Mouse (Mus musculus) urinary bladder, adult 2 months (tissue): Measurements from ENCODE around the gene Tac4. TPM values are rescaled to one million over a fixed set of nuclear protein-coding genes. Genes with fewer than 3 reads are reported as not detected.
A peak's percentile ranks its signal among the peaks of the same experiment; 100 is the strongest.

Source experiments
- DNase-seq: peaks from one replicate; pipeline ENCODE4 v3.0.0; 2022; ENCODE audit warnings: low spot score
- polyA plus RNA-seq: library from polyadenylated mRNA; depleted of rRNA; stranded (reverse); fragments of >200 nt; gene quantifications from 2 replicates; pipeline ENCODE4 v1.2.3, GENCODE M21; 2012; rRNA removed

The Tac4 gene
- polyA plus RNA-seq = 0.06 TPM in 1 of 2 replicates, not detected in the other

DNA sequence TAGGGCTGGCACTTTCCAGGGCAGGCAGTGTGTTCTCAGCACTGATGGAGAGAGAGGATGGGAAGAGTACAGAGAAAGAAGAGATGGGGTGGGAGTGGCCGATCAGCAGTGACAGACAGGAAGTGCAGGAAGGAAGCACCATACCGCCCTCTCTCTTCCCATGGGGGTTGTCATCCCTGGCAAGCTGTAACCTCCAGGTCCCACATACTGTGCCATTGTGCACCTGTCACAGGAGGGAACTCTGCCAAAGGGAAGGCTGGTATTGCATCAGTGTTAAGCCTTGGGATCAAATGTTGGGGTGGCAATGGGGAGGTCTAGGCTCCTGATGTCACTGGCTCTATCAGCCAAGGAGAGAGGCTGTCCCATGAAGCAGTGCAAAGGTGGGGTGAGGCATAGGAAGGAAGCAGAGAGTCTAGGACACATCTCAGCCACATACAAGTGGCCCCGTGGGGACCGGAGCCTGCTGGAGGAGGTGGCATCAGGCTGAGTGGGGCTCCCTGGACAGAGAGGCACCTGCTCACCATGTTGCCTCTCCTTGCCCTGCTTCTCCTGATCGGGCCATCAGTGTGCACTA is at the start of gene Tac4:
Gene Tac4 (plus strand): TSS at position 352 of the 574 bp plus-strand sequence.
- DNase-seq = no peak

DNA sequence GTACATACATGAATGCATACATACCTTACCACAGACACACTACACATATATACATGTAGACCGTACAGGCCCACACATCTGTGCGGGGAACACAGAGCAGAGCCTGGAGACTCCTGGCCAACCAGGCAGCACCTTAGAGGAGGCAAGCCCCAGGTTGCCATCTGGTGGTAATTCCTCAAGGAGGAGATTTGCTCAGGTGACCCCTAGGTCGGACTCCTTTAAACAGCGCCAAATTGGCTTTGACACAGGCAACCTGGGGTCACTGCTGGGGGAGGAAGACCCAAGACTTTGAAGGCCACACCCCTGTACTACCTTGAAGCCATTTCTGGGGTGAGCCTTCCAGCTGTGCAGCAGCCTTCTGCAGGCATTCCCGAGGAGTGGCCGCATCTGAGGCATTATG is 47.7 kb upstream of the Tac4 start:
- DNase-seq = no peak

DNA sequence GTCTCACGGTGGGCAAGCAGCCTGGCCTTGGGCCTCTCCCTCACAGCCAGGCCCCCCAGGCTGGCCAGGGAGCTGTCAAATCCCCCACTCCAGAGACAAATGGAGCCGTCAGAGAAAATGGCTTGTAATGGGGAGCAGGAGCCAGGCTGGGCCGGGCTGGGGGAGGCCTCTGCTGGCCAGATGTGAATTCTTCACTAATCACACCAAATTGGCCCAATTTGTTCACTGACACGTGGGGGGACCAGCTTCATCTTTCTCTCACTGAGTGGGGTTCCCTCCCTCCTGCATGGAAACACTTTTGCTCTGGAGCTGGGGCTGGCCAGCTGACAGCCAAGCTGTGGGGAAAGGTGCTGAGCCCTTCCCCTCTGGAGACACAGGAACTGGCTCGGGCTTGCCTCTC is 47.0 kb upstream of the Tac4 start:
- DNase-seq = no peak

DNA sequence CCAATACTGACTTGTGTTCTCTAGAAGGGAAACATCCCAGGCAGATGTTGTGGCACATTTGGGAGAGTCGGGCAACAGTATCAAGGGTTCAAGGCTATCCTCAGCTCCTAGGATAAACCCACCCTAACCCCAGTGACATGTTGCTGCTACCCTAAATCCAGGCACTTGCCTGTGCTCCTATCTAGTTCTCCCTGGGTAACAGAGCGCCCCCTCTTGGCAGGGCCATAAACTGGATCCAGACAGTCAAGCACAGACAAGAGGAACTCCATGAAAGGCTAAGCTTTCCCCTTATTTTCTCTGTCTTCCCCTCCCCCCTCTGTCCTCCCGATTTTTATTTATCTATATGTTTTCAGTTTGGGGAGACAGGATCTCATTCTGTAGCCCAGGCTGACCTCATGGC is 45.1 kb upstream of the Tac4 start:
- no peak for DNase-seq

DNA sequence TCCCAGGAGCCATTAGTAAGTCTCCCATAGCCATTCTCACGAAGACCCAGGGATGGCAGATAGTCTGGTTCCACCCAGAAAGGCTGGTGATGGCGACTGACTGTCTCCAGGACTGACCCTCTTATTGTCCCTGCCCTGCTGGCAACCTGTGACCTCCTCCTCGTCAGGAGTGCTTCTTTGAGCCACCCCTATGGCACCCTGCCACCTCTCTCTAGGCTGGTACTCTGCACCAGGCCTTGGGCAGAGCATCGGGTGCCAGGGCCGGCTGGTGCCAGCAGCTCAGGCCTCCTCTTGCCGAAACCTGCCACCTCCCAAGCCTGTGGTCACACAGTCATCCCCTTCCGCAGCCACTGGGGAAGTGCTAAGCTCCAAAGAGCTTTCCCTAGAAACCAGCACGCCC is 42.2 kb upstream of the Tac4 start:
- no peak for DNase-seq

DNA sequence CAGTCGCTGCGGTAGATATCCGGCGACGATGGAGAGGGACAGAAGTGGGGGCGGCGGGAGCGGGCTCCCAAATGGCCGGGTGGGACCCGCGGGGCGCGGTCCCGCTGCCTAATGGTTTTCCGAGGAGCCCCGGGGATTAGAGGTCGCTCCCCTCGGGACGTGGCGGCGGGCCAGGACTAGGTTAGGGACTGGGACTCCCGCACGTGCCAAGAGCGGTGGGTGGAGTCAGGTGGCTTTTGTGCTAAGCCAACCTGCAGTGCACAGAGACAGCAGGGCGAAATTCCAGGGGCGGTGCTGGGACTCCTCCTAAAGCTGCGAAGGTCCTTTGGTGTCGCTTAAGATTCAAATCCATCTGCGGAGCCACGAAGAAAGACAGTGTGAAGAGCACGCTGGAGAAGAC is 37.9 kb upstream of the Tac4 start:
- peak; percentile 36 for DNase-seq

DNA sequence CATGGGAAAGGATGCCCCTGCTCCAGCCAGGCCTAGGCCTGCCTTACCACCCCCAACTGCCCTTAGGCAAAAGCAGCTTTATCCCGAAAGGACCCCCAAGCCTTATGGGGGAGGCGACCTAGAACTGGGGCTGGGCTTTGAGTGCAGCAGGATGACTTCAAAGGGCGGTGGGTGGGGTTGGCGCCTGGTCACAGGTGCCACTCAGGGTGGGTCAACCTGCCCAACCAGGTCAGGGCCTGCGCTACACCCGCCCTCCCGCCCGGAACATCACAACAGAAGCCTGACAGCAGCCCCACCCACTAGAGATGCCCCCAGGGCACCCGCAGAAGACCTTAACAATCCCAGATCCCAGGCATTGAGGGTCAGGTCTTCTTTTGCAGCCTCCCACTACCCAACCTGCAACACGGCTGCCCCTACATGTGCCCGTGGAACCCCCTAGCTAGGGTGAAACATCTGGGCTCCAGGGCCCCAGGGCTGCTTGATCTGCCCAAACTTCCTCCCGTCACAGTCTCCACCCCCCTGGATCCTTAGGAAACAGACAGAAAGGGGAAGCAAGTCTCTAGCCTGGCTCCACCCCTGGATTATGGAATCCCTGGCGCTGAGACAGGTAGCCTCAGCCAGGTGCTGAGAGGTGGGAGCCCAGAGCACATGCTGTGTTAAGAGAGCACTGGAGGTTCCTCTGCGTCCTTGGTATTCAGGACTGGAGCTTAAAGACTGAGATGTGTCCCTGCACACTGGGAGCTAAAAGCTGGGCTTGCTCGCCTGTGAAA is 37.0 kb upstream of the Tac4 start:
- DNase-seq = no peak

DNA sequence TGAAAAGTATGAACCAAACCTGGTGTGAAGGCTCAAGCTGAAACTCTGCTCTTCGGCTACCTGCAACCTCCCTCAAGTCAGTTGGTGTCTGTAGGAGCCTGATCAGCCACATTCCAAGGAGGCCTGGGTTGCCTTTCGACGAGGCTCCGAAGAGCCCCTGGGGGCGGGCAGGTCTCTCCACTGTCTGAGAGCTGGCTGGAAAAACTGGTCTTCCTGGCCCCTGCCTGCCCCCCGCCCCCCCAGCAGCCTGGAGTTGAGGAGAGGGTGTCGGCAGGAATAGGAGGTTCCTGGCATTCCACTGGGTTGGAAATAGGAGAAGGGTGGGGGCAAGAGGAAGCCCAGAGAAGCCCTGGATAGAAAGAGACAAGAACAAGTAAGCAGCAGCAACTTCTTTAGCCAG is 35.9 kb upstream of the Tac4 start:
- DNase-seq = no peak

DNA sequence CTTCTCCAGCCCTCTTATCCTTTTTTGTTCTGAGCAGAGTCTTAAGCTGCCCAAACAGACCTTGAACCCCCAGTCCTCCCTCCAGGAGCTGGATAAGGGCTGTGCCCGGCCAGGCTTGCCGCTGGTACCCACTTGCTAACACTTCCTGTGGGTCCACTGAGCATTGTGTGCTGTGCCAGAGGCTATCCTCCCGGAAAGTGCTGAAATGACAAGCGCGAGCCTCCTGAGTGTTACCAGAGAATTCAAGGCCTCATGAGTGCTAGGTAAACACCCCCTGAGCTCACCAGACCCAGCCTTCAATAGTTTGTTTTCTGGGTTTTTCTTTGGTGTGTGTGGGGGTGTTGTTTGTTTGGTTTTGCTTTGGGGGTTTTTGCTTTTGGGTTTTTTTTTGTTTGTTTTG is 33.9 kb upstream of the Tac4 start:
- DNase-seq = no peak

DNA sequence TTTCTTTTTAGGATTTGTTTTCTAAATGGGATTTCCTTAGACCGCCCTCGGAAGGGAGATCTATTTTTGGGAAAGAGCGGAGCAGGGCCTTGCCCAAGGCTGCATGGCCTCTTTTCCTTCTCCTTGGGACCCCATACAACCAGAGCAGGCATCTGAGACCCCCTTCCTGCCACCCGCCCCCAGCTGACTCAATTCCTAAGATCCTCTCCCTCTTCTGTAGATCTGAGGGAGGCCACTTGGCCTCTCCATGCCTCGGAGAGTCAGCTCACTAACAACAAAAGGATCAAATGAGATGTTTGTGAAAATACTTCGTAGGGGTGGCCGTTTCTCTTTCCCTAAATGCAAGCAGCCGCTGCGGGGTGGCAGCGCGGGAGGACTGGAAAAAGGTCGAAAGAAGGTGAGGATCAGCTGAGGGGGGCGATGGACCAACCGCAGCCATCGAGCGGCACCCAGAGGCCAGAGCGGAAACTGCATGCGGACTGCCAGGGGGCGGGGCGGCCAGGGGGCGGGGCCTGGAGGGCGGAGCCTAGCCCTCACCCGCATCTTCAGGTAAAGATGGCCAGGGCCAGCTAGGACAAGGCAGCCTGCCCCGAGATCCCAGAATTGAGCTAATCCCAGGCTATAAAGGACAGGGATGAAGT is 29.5 kb upstream of the Tac4 start:
- DNase-seq = peak; percentile 70

DNA sequence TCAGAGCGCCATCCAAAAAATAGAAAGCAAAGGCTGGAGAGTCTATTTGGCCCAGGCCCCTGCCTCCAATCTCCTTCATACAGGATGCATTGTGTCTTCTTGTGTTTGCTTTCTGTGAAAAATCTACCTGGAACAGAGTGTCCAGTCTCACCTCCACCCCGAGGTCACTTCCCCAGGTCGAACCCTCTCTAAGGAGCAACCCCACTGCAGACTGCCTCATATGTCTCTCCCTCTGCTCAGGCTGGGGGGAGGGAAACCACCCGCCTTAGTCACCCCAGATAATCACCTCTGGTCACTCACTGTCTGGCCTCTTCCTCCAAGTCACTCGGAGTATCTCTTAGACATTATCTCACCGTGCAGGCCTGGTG is 29.0 kb upstream of the Tac4 start:
- no peak for DNase-seq

DNA sequence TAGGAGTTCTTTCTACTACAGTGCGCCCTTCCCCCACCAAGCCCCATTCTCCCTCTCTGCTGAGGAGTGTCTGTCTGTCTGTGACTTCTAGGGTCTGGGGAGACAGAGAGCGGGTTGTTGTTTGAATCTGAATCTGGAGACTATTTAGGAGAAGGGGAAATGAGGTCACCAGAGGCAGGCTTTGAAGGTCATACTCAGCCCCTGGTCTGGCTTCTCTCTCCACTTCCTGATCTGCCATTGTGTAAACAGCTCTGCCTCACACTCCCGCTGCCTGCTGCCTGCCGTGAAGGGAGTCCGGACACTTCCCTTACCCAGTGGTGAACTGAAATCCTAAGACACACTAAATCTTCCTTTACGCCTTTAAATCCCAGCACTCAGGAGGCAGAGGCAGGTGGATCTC is 22.9 kb upstream of the Tac4 start:
- no peak for DNase-seq

DNA sequence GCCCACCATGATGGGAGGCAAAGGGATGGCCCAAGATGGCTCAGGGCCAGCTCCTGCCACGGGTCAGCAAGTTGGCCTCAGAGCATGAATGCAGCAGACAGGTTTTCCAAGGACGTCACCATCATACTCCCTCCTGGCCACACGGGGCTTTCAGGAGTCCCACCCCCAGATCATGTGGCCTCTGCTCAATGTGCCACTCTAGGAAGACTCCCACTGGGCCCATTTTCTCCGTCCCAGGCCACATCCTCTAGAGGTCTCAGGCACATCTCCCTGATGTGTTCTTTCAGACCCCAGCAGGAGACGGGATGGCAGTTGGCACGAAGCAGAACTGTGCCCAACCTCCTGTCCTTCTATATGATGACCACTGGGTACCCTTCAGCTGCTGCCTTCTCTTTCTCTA is 18.7 kb upstream of the Tac4 start:
- no peak for DNase-seq

DNA sequence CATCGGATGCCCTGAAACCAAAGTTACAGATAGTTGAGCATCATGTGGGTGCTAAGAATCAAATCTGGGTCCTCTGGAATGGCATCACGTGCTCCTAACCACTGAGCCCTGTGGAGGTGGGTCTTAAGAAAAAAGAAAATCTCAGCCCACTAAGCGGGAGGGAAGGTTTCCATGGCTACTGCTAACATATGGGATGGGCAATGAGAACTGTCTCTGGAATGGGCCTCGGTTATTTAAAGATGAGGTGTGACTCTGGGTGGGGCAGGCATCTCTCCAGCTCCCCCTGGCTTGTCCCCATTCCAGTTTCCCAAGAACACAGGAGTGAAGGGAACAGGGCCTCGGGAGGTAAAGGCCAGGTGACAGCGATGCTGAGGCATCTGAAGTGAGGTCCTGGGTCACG is 15.9 kb upstream of the Tac4 start:
- no peak for DNase-seq

DNA sequence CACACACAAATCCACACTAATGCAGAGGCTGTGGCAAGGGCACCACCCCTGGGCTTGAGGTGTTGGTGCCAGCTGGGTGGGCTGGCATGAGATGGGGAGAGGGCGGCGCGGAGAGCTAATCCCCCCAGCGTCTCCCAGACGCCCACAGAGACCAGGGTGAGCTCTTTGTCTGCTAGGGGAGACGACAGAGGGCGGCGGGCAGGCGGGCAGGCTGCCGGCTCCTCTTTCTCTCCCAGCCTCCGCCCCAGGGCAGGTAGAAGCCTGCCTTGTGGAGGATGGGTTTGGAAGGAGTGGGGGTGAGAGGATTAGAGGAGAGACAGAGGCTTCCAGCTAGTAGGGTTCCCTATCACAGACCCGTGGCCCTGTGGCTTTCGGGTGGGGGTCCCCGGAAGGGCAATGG is 14.3 kb upstream of the Tac4 start:
- DNase-seq = no peak

DNA sequence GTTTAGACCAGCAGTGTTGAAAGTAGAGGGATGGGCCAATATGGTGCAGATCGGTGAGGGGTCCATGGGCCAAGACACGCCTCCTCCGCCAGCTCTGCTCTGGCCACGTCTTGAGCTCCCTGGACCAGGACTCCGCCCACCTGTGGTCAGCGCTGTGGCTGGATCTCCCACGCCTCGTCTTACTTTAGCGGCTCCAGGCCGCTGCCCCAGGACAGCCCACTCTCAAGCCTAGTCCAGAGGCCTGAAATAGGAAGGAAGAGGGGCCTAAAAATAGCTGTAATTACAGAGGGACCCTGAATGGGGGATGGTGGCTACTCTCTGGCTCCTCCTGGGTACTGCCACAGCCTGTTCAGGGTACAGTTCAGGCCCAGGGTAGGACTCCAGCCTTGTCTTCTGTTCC is 11.2 kb upstream of the Tac4 start:
- DNase-seq = no peak

DNA sequence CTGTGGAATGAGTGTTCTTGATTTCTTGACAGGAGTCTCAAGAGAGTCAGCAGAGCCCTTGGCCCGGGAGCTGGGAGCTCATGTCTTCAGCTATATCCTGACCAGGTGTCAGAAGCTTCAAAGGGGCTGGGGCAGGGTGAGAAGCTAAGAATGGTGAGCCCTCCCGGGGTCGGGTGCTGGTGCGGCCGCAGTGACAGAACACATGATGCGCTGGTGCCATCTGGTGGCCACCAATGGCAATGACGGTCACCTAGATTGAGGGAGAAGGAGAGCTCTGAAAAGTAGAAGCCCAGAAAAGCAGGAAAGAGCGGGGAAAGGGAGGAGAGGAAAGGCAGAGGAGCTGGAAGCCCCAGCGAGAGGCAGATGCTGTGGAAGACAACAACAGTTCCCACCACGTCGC is 10.0 kb upstream of the Tac4 start:
- DNase-seq = peak; percentile 68

DNA sequence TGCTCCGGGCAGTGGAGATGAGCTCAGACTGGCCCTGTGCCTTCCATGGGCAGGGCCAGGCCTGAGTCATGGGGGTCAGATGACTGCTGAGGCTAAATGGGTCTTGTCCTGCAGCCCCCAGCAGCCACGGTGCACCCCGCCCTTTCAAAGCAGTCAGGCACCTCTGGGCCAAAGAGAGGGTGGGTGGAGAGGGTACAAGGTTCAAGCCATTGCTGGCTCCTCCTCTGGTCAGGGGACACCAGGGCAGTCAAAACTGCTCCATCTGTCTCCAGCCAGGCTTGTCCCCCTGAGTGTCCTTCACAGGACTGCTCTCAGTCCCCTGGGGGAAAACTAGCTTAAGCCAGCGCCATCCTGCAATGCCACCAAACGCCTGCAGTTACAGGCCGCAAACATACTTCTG is 9.2 kb upstream of the Tac4 start:
- no peak for DNase-seq

DNA sequence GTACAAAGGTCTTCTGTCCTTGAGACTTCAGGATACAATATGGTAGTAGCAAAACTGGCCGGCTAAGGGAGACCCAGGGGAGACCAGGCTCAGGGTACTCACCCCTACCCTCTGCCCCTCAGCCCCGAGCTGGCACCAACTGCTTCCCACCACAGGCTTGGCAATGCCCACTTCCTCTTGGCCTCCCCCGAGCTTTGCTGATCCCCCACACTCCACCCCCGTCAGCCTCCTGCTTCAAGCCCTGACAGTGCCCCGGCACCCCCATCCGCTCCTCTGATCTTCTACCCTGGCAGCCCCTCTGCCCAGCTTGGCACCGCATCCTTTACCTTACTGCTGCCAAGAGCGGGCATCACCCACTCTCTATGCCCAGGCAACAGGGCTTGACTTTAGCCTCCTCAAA is 7.2 kb upstream of the Tac4 start:
- no peak for DNase-seq

DNA sequence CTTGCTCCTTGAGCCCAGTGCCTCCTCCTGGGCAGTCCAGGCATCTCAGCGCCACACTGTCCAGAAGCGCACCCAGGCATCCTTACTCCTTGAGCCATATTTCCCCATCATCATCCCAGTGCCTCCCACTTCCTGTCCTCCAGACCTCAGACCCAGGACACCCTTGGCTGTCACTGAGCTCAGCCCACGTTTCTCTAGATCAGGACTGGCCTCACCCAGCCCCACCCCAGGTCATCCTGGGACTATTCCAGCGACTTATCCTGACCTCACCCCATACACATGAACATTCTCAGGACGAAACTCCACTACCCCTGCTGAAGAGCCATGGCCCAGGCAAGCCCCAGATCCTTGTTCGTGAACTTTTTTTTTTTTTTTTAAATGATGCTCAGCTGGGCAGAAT is 5.6 kb upstream of the Tac4 start:
- DNase-seq = no peak

DNA sequence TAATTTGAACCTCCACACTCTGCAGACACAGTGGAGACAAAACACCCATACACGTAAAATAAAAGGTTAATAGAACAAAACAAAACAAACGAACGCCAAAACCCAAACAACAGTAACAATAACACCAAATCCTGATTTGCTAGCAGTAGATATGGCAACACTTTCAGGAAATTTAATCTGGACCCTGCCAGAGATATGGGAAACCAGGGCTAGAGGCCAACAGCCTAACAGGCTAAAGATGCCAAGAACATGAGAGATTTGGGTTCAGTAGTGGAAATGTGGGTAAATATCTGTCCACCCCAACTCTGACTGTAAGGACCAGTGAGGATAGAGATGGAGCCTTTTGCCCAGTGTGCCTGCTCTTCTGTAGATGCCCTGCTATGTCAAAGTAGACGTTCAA is 3.4 kb upstream of the Tac4 start:
- DNase-seq = no peak

DNA sequence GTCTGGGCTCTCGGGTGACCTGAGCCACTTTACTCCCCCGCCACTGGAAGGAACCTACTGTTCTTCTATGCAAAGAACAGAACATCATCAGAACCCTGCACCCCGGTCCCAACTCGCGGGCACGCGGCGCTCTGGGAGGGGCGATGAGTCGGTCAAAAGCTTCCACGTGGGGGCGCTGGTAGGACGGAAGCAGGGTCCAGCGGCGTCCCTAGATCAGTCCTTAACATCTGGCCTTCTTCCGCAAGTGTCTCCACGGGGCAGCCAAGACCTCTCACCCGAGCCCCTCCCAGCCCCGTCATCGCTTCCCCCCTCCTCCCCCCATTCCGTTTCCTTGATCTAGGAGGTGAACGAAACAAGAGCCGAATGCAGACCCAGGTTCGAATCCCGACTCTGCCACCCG is 2.8 kb upstream of the Tac4 start:
- peak; percentile 58 for DNase-seq

DNA sequence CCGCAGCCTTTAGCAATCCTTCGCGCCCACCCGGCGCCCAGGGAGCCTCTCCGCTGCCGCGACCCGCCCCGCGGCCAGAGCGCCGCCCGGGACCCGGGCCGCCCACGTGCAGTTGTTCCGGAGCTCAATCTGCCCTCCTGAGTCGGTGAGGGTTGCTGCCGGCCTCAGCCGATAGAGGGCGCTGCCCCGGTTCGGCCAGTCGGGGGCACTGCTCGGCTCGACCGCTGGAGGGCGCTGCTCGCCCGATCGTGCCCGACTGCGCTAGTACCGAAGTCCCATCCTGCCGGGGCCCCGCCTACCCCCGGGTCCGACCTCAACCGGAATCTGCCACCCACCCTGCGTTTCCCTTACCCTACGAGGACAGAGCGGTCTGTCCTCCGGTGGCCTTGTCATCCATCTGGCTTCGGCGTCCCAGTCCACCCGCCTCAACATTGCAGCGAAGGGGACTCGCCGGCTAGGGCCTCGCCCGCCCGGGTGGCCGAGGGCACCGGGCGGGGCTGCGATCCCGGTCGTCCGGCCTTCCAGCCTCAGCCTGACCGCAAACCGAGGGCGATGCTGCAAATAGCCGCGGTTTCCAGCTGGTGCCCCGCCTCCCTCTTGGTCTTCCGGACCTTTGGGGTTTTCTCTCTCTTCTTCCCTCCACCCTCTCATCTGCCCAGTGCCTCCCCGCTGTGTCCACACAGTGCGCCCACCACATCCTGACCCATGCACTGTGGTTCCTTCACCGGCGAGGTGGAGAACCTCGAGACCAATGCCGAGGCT is 2.1 kb upstream of the Tac4 start:
- DNase-seq = peak; percentile 97
